Mouse (Mus musculus) urinary bladder, adult 2 months (tissue): ENCODE measurements around the gene Shpk. TPM values are rescaled to one million over a fixed set of nuclear protein-coding genes. Genes with fewer than 3 reads are reported as not detected.

Source experiments
- DNase-seq: peaks from one replicate; pipeline ENCODE4 v3.0.0; 2022; ENCODE audit warnings: low spot score
- polyA plus RNA-seq: library from polyadenylated mRNA; depleted of rRNA; stranded (reverse); fragments of >200 nt; gene quantifications from 2 replicates; pipeline ENCODE4 v1.2.3, GENCODE M21; 2012

The Shpk gene
- polyA plus RNA-seq, 1 experiment, result 12.7 TPM

DNA sequence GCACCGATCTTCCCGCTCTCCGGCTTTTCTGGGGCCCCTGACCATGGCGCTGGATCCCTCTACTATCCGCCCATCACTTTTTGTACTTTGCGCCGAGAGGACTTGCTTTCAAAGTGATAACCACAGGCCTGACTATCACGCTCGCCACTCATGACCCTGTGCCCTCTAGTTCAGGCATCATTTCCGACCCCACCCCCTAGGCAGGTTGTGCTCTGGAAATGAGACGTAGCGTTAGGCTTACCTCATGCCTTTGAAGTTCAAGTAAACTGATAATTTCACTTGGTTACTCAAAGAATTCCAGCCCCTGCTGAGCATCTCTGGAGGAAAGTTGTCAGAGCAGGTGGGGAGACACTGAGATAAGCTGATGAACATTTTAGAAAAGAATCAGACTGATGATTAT lies 619 bp downstream of the Shpk start:
- no peak for DNase-seq

DNA sequence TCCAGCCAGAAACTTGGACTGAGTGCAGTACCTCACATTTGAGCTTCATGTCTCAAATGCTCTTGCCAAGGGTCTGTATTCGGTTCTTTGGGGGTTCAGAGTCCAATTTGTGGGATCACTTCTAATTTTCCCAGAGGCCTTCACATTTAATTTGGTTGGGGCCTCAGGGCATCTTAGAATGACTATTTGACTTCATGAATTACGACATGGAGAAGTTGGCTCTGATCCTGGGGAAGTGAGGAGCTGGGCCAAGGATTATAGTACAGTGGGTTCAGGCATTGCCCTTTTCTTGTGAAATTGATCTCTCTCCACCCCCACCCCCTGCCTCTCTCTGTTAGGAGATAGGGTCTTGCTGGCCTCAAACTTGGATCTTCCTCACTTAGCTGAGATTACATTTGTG lies 1.8 kb downstream of the Shpk start:
- DNase-seq, result no peak

DNA sequence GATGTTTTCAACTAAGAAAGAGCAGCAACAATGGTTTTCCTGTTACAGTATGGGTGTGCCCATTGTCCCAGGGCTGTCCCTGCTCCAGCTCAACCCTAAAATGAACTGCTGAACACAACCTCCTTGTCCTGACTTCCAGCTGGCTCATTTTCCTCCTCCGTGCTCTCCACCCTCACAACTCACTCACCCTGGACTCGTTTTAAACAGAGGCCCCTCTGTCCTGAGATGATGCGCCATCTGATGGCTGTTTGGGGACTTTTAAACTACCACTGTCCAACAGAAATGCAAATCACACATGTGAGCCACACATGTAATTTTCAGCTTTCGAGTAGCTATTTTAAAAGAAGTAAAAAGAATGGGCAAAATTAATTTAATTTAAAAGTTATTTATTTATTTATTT lies 2.3 kb downstream of the Shpk start:
- no peak for DNase-seq

GRCm38 (mm10) chr11:73203895-73204294 lies 4.6 kb downstream of the Shpk start:
- no peak for DNase-seq

DNA sequence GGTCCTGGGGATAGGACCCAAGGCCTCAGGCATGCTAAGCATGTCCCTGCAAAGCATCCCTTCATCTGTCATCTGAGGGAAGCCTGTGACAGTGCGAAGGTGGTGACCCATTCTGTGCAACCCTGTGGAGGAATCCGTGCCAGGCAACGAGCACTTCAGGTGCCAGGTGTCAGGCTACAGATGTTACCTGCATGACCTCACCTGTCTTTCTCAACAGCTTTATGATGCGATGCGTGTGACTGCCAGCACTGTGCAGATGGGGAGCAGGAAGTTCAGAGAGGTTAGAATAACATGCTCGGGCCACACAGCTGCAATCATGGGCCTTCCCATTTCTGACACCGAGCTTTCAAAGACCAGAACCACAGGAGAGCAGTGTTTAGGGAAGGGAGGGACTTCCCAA lies 5.9 kb downstream of the Shpk start:
- DNase-seq, result no peak

- no peak for DNase-seq
Measured at GRCm38 (mm10) chr11:73207621-73208020, 8.4 kb downstream of the Shpk start.

GRCm38 (mm10) chr11:73213956-73214355 lies 14.7 kb downstream of the Shpk start:
- no peak for DNase-seq

DNA sequence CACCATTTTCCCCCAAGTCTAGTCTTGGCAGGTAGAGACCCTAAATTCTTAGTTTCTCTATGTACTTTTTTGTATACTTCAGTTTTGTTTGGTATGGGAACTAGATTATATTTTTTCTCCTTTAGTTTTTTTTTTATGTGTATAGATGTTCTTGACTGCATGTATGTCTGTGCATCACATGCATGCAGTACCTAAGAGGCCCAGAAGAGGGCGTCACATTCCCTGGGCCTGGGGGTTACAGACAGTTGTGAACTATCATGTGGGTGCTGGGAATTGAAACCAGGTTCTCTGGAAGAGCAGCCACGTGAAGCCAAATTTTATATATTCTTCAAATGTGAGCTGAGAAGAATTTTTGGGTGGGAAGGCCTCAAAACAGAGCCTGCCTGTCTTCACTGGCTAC lies 20.4 kb downstream of the Shpk start:
- DNase-seq, result no peak

GRCm38 (mm10) chr11:73220651-73221050 lies 21.4 kb downstream of the Shpk start:
- no peak for DNase-seq

- DNase-seq, result no peak
Measured at GRCm38 (mm10) chr11:73222846-73223245, 23.6 kb downstream of the Shpk start.

DNA sequence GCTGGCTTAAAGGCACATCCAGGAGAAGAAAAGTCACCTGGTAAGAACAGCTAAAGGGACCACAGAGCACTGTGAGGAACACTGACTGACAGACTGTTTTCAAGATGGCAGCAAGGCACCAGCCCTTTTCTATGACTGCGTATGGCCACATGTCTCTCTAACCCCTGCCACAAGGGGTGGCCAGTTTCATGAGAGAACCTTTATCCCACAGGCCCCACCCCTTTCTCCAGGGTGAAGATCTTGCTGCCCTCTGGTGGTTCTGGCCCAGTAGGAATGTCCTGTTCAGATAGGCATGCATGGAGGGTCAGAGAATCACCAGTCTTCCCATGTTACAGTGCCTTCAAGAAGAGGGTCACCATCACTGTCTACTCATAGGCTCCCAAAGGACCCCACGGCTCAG lies 24.7 kb downstream of the Shpk start:
- no peak for DNase-seq

DNA sequence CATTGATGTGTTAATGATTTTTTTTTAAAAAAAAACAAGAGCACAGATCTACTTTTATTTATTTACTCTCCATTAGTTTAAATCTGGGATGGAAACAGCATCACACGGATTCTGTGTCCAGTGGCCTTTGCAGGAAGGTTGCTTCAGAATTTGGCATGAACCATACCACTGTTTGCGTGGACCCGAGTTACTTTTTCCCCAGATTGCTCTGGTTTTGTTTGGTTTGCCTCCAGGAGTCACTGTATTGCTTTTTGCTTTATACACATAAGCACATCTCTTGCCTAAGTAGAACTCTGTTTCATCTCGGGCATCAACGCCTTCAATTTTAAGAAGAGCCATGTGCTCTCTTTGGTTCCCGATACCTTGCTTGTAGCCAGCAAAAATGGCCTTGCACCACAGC lies 26.6 kb downstream of the Shpk start:
- no peak for DNase-seq

- DNase-seq, result no peak
Measured at GRCm38 (mm10) chr11:73228881-73229280, 29.6 kb downstream of the Shpk start.

GRCm38 (mm10) chr11:73230081-73230480 lies 30.8 kb downstream of the Shpk start:
- no peak for DNase-seq

DNA sequence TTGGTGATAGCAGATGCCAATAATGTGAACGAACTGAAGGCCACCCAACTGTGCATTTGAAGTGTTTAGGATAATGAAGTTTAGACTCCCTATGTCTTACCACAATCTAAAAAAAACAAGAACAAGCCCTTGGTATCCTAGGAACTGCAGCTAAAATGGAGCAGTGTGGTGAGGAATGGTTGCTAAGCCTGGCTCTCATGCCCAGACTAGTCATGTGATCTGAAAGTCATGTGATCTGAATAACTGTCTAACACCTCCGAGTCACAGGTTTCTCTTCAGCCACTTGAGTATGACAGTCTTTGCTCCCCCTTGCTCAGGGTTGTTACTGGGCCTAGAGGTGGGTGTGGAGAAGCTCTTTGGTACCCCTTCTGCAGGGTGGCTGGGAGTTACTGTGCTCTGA lies 33.3 kb downstream of the Shpk start:
- no peak for DNase-seq

GRCm38 (mm10) chr11:73233992-73234391 lies 34.7 kb downstream of the Shpk start, which contains the start of gene Trpv1:
Gene Trpv1, plus strand, starts transcription at chr11:73234292.
- DNase-seq, result no peak

DNA sequence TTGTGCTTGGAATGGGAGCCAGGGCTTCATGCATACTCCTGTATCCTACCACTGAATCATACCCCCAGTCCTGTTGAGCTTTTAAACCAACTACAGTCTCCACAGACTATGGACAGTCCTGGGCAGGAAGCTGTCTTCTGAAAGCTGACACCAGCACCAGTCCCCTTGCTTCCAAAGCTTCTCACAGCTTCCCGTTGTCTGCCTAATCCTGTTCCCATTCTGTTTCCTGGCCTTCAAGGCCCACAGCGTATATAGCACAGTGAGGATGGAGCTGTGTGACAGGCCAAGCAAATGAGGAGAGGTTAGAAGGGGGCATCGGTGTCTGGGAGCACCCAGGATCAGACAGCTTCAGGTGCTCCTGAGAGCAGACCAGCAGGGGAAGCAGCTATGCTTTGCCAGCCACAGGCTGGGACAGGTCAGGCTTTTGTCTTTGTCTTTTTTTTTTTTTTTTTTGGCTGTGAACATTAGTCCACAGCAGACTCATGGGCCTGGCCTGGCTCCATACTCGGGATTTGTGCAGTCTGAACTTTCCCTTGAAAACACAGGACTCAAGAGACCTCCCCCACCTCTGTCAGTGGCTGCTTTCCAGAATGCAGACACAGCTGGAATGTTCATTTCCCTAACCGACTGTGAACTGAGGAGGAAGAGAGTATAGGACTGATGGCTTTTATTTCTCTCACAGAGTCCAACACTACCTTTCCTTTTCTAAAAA lies 36.9 kb downstream of the Shpk start:
- DNase-seq, result no peak

- no peak for DNase-seq
Measured at GRCm38 (mm10) chr11:73236731-73237130, 37.5 kb downstream of the Shpk start.

- DNase-seq, result no peak
Measured at GRCm38 (mm10) chr11:73242199-73242598, 42.9 kb downstream of the Shpk start.

GRCm38 (mm10) chr11:73242777-73243176 lies 43.5 kb downstream of the Shpk start:
- no peak for DNase-seq

- DNase-seq, result no peak
Measured at GRCm38 (mm10) chr11:73257362-73257945, 58.2 kb downstream of the Shpk start.

GRCm38 (mm10) chr11:73258664-73259063 lies 59.4 kb downstream of the Shpk start:
- DNase-seq, result no peak

- DNase-seq, result no peak
Measured at GRCm38 (mm10) chr11:73260457-73260856, 61.2 kb downstream of the Shpk start.

GRCm38 (mm10) chr11:73261385-73261784 lies 62.1 kb downstream of the Shpk start:
- DNase-seq, result no peak
